Mouse (Mus musculus): ENCODE measurements around the gene Atp5j.
A peak's percentile ranks its signal among the peaks of the same experiment; 100 is the strongest.

Gene Atp5j

DNA sequence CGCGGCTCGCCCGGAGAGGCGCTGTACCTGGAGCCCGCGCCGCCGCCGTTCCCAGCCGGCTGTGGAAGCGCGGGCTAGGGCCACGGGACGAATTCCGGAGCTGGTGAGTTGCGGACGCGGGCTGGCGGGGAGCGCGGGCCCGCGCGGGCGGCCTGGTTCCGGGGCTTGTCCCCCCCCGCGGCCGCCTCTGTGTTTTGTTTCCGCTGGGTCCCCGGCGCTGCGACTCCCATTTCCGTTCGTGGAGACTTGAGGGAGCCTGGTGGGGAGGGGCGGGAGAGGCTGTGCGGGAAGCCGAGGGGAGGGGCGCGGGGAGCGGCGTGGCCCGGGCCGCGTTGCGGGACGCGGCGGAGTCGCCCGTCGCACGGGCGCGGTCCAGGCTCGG is at the start of gene Atp5j:
Gene Atp5j (minus strand): TSS at position 185 of the 382 bp plus-strand sequence.
- DNase-seq, result peak; percentile 87 to 92

- no peak for DNase-seq
Observed at GRCm38 (mm10) chr16:84884572-84884971, 49.1 kb upstream of the Atp5j start.

DNA sequence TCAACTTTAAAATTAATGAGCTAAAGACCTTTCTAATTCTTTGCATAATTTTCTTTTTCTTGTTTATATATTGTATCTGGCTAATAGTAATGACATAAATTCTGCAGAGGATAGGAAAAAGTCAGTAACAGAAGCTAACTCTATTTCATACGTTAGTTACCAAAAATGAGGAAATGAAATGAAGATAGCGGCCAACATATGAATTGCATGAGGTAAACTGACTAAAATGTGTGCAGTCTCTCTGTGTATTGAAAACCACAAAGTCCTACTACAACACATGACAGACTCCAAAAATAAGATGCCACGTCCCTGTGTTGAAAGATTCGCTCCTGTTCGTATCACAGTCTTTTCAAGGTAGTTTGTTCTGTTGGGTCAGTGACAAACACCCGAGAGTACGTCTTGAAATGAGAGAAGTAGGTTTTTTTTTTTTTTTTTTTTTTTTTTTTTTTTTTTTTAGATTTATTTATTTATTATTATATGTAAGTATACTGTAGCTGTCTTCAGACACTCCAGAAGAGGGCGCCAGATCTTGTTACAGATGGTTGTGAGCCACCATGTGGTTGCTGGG is 46.4 kb upstream of the Atp5j start:
- no peak for DNase-seq

- DNase-seq, result no peak
Observed at GRCm38 (mm10) chr16:84881168-84881567, 45.7 kb upstream of the Atp5j start.

GRCm38 (mm10) chr16:84879146-84879545 is 43.7 kb upstream of the Atp5j start:
- peak; percentile 75 to 87 for DNase-seq

GRCm38 (mm10) chr16:84876082-84876481 is 40.7 kb upstream of the Atp5j start:
- no peak for DNase-seq

DNA sequence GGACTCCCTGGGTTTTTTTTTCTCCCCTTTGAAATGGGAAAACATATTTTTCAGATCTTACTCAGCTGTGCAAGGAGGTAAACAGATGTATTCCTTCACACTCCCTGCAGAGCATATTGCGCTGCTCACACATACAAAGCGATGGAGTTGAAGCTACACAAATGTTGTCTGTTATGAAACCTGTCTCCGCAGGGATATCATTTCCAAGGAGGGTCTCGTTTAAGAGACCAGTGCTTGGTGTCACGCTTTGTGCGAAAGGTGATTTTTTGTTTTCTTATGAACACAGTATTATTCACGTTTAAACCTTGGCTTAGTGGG is 40.3 kb upstream of the Atp5j start:
- DNase-seq, result no peak

DNA sequence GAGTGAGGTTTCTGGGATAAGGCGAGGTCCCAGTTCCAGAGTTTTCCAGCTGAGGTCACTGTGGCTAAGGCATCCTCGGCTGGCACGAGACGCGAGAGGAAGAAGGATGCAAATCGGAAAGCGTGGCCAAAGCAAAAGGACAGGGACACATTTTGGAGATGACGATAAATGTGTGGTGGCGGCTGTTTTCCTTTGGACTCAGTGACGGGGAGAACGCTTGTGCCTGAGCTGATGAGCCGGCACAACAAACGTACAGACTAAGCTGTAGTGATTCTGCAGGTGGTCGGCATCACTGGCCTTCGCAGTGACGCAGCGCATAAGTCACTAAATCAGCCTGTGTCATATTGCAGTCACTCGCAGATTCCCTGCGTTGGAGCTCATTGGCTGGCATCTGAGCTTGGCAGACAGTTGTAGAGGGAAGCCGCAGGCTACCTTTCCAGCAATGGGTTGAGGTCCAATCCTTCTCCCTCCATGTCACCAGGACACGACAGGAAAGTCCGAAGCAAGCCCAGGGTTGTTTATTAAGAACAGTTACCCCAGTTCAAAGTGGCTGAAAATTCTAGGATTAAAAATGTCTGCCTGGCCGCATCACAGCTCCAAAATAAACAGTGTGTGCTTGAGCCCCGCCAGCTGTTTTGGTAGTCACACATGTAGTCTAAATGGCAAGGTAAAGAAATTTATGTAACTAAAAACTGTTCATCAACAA is 39.7 kb upstream of the Atp5j start:
- DNase-seq, result peak; percentile 36 to 46

GRCm38 (mm10) chr16:84873805-84874204 is 38.4 kb upstream of the Atp5j start:
- DNase-seq, result no peak

- DNase-seq, result no peak
Observed at GRCm38 (mm10) chr16:84864656-84865055, 29.2 kb upstream of the Atp5j start.

DNA sequence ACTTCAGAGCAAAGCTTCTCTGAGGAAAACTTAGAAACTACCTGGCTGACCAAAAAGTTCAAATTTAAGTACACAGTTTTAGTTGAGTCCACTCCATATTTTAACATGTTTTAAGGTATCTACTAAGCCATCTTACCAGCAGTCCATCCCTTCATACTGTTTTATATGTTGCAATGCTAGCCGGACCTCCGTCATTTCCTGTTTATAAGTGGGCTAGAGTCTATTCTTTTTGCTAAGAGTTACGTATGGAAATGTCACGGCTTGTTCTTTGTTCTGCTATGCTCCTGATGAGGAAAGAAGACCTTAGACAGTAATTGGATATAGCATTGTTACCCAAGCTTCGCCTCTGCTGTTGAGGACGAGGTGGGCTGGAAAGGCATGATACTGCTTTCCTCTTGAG is 18.1 kb upstream of the Atp5j start:
- DNase-seq, result no peak

DNA sequence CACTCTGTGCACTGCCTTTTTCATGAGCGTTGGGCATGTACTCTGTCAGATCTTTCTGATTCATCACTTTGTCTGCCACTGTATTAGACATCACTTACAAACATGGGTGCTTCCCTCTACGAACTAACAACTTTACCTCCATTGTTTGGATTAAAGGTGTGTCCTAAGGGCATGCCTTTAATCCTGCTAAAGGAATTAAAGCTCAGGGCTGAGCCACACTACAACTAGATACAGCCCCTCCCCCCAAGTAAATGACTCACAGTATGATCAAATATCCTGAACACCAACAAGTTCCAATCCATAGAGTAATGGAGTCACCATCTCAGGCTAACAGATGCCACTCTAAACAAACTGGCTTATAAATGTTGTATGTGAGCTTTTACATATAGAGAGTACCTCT is 3.2 kb upstream of the Atp5j start:
- no peak for DNase-seq

DNA sequence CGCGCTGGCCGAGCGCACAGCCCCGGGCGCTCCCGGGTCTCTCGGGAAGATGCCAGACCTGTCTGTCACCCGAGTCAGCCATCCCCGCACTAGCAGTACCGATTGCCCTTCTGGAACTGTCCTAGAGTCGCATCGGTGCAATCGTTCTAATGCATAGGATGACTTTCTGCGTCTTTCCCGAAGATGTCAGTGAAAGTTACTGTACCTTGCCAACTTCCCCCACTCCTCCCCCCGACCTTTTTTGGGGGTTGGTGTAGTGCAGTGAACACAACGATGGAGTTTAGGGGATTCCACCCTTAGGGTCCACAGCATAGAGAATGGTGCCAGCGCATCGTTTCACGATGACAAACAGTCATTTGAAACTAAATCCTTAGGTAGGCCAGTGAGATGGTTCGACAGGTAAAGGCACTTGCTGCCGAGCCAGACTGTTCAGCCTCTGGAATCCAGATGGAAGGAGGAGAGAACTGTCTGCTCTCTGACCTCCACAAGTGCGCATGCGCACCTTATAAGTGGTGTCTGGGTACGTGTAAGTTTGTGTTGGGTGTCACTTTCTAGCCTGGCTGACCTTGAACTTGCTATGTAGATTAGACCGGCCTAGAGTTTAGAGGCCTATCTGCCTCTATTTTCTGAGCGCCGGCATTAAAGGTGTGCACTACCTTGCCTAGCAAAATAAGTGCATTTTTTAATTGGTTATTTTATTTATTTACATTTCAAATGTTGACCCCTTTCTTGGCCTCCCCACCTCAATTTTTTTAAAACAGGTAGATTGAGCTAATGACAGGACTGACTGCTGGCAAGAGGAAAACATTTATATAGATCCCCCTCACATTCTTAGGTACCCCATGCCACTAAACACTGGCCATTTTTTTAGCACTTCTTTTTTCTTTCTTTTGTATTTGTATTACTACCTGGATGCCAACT is 658 bp upstream of the Atp5j start:
- peak in 1 of 2 experiments; percentile 55 for DNase-seq

DNA sequence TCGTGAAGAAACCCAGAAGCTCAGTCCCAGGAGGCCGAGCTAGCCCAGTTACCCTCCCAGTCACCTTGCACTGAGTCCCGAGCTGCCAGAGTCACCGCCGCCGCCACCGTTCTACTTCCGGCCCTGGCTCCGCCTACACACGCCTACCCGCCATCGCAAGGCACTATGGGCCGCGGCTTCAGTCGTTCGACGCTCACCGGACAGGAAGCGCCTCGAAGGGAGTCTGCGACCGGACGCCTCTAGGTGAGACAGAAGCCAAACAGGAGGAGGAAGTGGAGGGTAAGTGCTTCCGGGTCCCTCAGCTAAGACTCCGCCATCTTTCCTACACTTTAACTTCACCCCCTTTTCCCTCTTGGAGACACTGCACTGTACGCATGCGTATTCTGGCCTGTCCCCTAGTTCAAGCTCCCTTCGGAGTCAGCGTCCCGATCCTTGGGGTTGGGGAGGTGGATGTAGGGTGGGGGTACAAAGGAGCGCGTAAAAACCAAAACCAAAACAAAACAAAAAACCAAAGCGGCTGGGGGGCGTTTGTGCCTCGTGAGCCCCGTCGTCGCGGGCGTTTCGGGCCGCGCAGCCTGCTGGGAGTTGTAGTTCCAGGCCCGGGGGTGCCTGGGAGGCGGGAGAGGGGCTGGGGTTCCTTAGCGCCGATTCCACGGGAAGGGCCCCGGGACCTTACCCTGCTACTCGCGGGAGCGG is 532 bp downstream of the Atp5j start, which contains the start of gene Gabpa:
Gene Gabpa (plus strand): TSS at position 181 of the 696 bp plus-strand sequence.
- peak; percentile 92 to 95 for DNase-seq

DNA sequence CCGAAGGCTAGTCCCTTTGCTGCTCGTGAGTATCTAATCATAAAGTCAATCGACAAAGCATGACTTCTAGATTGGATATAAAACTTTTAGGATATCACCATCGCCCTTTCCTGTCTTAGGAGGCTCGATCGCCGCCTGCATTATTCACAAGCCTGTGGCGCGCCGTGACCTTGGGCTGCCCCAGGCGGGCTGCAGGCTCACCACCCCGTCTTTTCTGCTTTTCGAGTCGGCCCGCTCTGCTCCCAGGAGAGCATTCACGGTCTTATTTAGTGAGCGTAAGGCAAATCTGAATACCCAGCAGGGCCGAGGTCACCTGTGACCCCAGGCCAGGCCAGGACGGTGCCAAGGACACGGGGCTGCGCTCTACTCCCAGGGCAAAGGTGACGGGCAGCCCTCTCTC is 1.1 kb downstream of the Atp5j start:
- no peak for DNase-seq

GRCm38 (mm10) chr16:84832736-84833135 is 2.7 kb downstream of the Atp5j start:
- DNase-seq, result peak; percentile 81 to 85

DNA sequence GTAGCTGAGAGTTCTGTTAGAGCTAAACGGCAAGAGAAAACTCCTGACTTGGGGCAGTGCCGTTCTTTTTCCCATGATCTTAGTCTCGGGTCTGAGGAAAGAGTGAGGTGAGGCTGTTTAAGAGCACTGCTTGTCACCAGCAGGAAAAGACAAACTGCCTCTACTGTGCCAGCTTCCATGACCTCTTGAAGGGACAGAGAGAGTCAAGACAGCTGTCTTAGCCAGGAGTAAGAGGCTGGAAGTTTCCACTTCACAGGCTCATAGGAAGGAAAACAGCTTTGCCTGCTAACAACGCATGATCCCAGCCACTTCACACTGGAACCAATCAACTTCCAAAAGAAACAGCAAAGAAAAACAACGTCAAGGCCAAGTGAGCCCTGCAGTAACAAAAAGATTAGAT is 3.7 kb downstream of the Atp5j start:
- no peak for DNase-seq

DNA sequence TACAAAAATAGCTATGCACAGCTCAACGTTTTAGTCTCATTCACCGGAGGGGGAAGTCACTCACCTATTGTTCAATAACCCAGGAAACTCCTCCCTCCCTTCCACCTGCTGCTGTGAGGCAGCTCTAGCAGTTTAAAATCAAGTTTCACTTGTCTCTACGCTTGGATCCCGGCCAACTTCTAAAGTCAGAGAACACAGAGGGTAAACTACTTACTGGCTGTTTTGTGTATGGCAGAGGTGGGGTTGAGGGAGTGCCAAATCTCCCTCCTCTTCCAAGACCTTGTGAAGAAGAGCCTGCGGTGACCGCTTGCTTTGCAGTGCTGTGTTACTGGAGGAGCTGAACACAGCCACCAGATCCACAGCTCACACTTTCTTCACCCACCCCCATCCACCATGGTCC is 10.4 kb downstream of the Atp5j start:
- DNase-seq, result peak in 1 of 2 experiments; percentile 20

DNA sequence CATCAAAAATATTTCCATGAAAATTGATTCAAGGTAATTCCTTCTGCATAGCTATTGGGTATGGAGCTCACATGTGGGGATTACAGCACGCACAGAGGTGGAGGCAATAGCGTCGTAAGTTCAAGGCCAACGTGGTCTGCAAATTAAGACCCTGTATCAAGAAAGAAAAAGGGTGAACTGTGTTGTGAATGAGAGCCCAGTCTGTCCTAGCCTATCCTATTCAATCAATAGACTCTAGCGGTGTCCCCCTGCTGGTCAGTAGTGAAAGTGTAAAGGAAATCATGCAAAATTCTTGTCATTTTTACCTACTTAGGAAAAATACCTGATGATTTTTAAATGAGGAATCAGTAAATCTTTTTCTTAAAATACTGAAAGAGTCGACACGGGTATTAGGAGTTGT is 18.0 kb downstream of the Atp5j start:
- DNase-seq, result peak in 1 of 2 experiments; percentile 45

DNA sequence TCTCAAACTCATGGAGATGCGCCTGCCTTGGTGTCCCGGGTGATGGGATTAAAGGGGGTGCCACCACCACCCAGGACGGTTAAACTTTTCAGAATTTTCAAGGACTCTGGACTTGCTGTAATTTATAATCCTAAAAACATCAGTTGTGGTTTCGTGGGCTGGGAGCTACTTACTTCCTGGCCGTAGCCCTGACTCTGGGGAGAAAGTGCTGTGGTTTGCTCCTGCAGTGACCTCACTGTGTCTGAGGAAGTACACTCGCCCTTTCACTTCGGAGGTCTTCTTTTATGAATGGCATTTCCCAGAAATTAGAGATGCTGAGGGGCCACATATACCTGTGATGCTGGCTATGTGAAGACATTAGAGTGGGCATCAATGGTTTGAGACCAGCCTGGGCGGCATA is 20.9 kb downstream of the Atp5j start:
- no peak for DNase-seq

- no peak for DNase-seq
Observed at GRCm38 (mm10) chr16:84813852-84814251, 21.6 kb downstream of the Atp5j start.

DNA sequence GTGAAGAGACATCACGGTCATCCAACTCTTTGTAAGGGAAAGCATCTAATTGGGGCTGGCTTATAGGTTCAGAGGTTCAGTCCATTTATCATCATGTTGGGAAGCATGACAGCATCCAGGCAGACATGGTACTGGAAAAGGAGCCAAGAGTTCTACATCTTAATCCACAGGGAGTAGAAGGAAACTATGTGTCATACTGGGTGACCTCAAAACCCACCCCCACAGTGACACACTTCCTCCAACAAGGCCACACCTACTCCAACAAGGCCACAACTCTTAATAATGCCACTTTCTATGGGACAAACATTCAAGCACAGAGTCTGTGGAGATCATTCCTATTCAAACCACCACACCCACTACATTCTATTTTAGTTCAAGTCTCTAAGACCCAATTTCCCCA is 25.2 kb downstream of the Atp5j start:
- DNase-seq, result no peak

GRCm38 (mm10) chr16:84807874-84808273 is 27.6 kb downstream of the Atp5j start:
- no peak for DNase-seq
